Comparison of ENCODE assay signal across 12 mouse cellular contexts in the genomic region with DNA sequence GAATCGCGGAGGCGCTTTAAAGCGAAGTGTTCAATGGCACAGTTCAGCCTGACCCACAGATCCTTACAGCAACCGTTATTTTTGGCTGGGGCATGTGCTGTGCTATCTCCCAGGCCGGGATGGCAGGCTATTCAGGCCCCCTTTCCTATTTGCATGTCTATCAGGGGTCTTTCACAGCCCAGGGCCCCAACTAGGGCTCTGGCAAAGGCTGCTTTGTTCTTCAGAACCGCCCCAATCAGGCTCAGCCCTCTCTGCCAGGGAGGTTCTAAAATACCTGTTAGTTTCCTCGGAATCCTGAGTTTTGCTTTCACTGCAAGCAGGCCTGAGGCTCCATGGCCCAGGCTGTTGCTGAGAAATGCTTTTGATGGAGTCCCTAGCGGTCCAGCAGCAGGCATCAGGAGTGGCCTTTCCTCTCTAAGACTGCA.
A peak's percentile ranks its signal among the peaks of the same experiment; 100 is the strongest.
DNase-seq lines count a peak whose midpoint lies in the region; ATAC-seq and TF ChIP-seq lines count a peak whose summit lies in the region.
"Had no signal": no experiment of that assay in that cellular context is flagged by ENCODE, and none has a peak within 500 bp of the region (broad histone marks: within the 10 kb centered on the region; RNA-seq: fewer than 3 reads in every experiment).

No protein-coding gene starts in this region.

- TF ChIP-seq EP300 in heart, postnatal 0 days (IDR thresholded peaks at IDR 0.05; ENCODE audit: low read depth), result no peak

- no peak for ATAC-seq in heart, postnatal 0 days (ENCODE audit: insufficient read depth, low read depth)
- ATAC-seq in forebrain, postnatal 0 days, result peak; percentile 62
- peak; percentile 96 for ATAC-seq in midbrain, embryonic 12.5 days (ENCODE audit: low FRiP score, low read depth)
- no peak for ATAC-seq in CD4-positive, CD25-positive, alpha-beta regulatory T cell, adult 4 months

- H3K27me3 ChIP-seq in heart, postnatal 0 days (ENCODE audit: control insufficient read depth, insufficient read depth, low read length), result no peaks in the 10 kb centered on the region
- H3K27me3 ChIP-seq in forebrain, postnatal 0 days (ENCODE audit: insufficient read depth, low read length), result no peaks in the 10 kb centered on the region
- H3K27me3 ChIP-seq in midbrain, embryonic 12.5 days, result no peaks in the 10 kb centered on the region
- H3K27me3 ChIP-seq: lung, embryonic 15.5 days had no signal

- peak overlapping the region; percentile 32; the same call in 1 of the 2 replicates for H3K9ac ChIP-seq in heart, postnatal 0 days (replicated peaks; ENCODE audit: low read depth, low read length)
- H3K9ac ChIP-seq in forebrain, postnatal 0 days, result no peak overlapping the region
- 0 out of 2 replicates have a peak overlapping the region, but pooled peaks have one; percentile 17 for H3K9ac ChIP-seq in midbrain, embryonic 12.5 days (replicated peaks)
- H3K9ac ChIP-seq: lung, embryonic 15.5 days had no signal

- DNase-seq in heart, postnatal 0 days (ENCODE audit: low spot score), result no peak
- no peak for DNase-seq in heart, adult 18-20 months
- peak; percentile 29 for DNase-seq in forebrain, postnatal 0 days
- no peak for DNase-seq in urinary bladder, adult 18-20 months (ENCODE audit: low spot score in 2 of 2)
- DNase-seq in urinary bladder, adult 2 months (ENCODE audit: low spot score), result no peak
- no peak for DNase-seq in layer of hippocampus, adult 18-20 months (ENCODE audit: low spot score in 2 of 2)
- DNase-seq: adrenal gland, postnatal 14 days; cerebellum, postnatal 14 days; kidney, adult 2 months had no signal

- no peaks in the 10 kb centered on the region for H3K36me3 ChIP-seq in heart, postnatal 0 days (replicated peaks; ENCODE audit: control insufficient read depth, insufficient read depth, low read length)
- no peaks in the 10 kb centered on the region for H3K36me3 ChIP-seq in forebrain, postnatal 0 days (ENCODE audit: insufficient read depth)
- H3K36me3 ChIP-seq in midbrain, embryonic 12.5 days, result no peaks in the 10 kb centered on the region
- H3K36me3 ChIP-seq: lung, embryonic 15.5 days had no signal

- peak overlapping the region; percentile 38; the same call in 1 of the 2 replicates for H3K27ac ChIP-seq in heart, postnatal 0 days (ENCODE audit: low read depth)
- no peak overlapping the region for H3K27ac ChIP-seq in forebrain, postnatal 0 days (ENCODE audit: low read depth, low read length)
- H3K27ac ChIP-seq in midbrain, embryonic 12.5 days (replicated peaks), result peak overlapping the region; percentile 74
- H3K27ac ChIP-seq: lung, embryonic 15.5 days had no signal

- peaks cover 4% of the 10 kb centered on the region; the same call in 1 of the 2 replicates for H3K9me3 ChIP-seq in heart, postnatal 0 days (replicated peaks; ENCODE audit: control insufficient read depth, low read length)
- H3K9me3 ChIP-seq in forebrain, postnatal 0 days (ENCODE audit: low read length), result peaks cover 4% of the 10 kb centered on the region; the same call in 1 of the 2 replicates
- H3K9me3 ChIP-seq in midbrain, embryonic 12.5 days, result 0 out of 2 replicates have a peak, but pooled peaks cover 5% of the 10 kb centered on the region

- no peaks in the 10 kb centered on the region for H3K4me1 ChIP-seq in heart, postnatal 0 days (ENCODE audit: control insufficient read depth, insufficient read depth)
- H3K4me1 ChIP-seq in forebrain, postnatal 0 days (ENCODE audit: insufficient read depth), result 0 out of 2 replicates have a peak, but pooled peaks cover 2% of the 10 kb centered on the region
- H3K4me1 ChIP-seq in midbrain, embryonic 12.5 days, result peaks cover 11% of the 10 kb centered on the region; the same call in 1 of the 2 replicates
- H3K4me1 ChIP-seq: lung, embryonic 15.5 days had no signal

- 23% methylated on average over 9 of the region's 9 CpGs for WGBS in heart, postnatal 0 days
- WGBS in forebrain, postnatal 0 days, result 7% methylated on average over 9 of the region's 9 CpGs
- WGBS in midbrain, embryonic 12.5 days, result 3% methylated on average over 9 of the region's 9 CpGs

- TF ChIP-seq CTCF in heart, postnatal 0 days (IDR thresholded peaks at IDR 0.05; ENCODE audit: low read depth), result no peak
- no peak for TF ChIP-seq CTCF in forebrain, postnatal 0 days (IDR thresholded peaks at IDR 0.05; ENCODE audit: low read depth)

- no peak overlapping the region for H3K4me3 ChIP-seq in heart, postnatal 0 days (ENCODE audit: low read depth, low read length)
- no peak overlapping the region for H3K4me3 ChIP-seq in forebrain, postnatal 0 days (ENCODE audit: low read depth, low read length)
- no peak overlapping the region for H3K4me3 ChIP-seq in midbrain, embryonic 12.5 days
- H3K4me3 ChIP-seq: lung, embryonic 15.5 days had no signal

- H3K4me2 ChIP-seq in heart, postnatal 0 days (ENCODE audit: low read depth, low read length), result peak overlapping the region; percentile 28; the same call in 1 of the 2 replicates
- no peak overlapping the region for H3K4me2 ChIP-seq in forebrain, postnatal 0 days (ENCODE audit: low read depth)
- H3K4me2 ChIP-seq in midbrain, embryonic 12.5 days (replicated peaks), result 0 out of 2 replicates have a peak overlapping the region, but pooled peaks have one; percentile 8
- H3K4me2 ChIP-seq: lung, embryonic 15.5 days had no signal

Comparison
In these comparisons a context has a peak if more than half of its experiments do, and no peak if none do; other contexts are left out.
1. ATAC-seq: peak in forebrain, postnatal 0 days (single experiment) and midbrain, embryonic 12.5 days (single experiment); none in heart, postnatal 0 days (single experiment) and CD4-positive, CD25-positive, alpha-beta regulatory T cell, adult 4 months (single experiment).